ENCODE assay signal across 10 mouse cellular contexts in the genomic region with DNA sequence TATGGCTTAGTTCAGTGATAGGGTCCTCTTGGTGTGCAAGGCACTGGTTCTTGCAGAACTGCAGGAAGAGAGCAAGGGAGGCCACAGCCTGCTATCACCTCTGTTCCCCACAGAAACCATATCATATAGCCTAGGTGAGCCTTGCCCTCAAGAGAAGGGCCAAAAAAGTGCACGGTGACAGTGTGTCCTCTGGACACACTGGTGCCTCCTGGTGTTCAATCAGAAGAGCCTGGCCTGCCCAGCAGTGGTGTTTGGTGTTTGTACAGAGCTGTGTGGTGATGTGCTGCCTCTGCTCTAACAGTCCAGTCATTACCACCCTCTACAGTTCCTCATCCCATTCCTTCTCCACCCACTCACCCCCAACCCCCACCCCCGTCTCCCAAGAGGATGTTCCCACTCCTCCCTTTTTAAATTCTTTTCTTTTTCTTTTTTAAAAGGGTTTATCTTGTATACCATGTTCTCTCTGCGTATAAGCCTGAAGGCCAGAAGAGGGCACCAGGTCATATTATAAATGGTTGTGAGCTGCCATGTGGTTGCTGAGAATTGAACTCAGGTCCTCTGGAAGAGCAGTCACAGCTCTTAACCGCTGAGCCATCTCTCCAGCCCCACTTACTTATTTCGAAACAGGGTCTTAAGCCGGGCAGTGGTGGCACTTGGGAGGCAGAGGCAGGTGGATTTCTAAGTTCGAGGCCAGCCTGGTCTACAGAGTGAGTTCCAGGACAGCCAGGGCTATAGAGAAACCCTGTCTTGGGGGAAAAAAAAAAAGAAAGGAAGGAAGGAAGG. TPM values are rescaled to one million over a fixed set of nuclear protein-coding genes. Genes with fewer than 3 reads are reported as not detected.
DNase-seq lines count a peak whose midpoint lies in the region; ATAC-seq and TF ChIP-seq lines count a peak whose summit lies in the region.
"Had no signal": no experiment of that assay in that cellular context is flagged by ENCODE, and none has a peak within 500 bp of the region (broad histone marks: within the 10 kb centered on the region; RNA-seq: fewer than 3 reads in every experiment).

No protein-coding gene starts in this region.

- peak; percentile 39 for TF ChIP-seq CTCF in heart, adult 2 months (IDR thresholded peaks at IDR 0.05)

- peak; percentile 2 to 14 for DNase-seq in heart, adult 2 months
- no peak for DNase-seq in heart, adult 8-10 months (ENCODE audit: low spot score)
- DNase-seq in ES-CJ7 (ENCODE audit: low read depth, low spot score), result peak; percentile 44
- no peak for DNase-seq in embryo, embryonic 11 days
- no peak for DNase-seq in embryo, embryonic 10.5 days (ENCODE audit: low spot score)

- H3K9me3 ChIP-seq in megakaryocyte, embryonic 14.5 days, result no peaks in the 10 kb centered on the region
- H3K9me3 ChIP-seq in liver, embryonic 12.5 days (replicated peaks), result no peaks in the 10 kb centered on the region
- H3K9me3 ChIP-seq: heart, embryonic 15.5 days had no signal

- no peak overlapping the region for H3K9ac ChIP-seq in heart, adult 2 months (ENCODE audit: low read depth, low read length)
- H3K9ac ChIP-seq in liver, embryonic 12.5 days, result no peak overlapping the region
- H3K9ac ChIP-seq: heart, embryonic 15.5 days had no signal

- no peak overlapping the region for H3K27ac ChIP-seq in heart, adult 2 months
- peak overlapping the region; percentile 27; the same call in 1 of the 2 replicates for H3K27ac ChIP-seq in liver, embryonic 12.5 days
- H3K27ac ChIP-seq: heart, embryonic 15.5 days had no signal

- H3K79me2 ChIP-seq in heart, adult 2 months (replicated peaks; ENCODE audit: control insufficient read depth, insufficient read depth, low read length), result peaks cover 3% of the 10 kb centered on the region

- H3K36me3 ChIP-seq in heart, adult 2 months (ENCODE audit: control insufficient read depth, insufficient read depth, low read length), result peaks cover 14% of the 10 kb centered on the region
- H3K36me3 ChIP-seq in megakaryocyte, embryonic 14.5 days (replicated peaks; ENCODE audit: low read length), result peaks cover 72% of the 10 kb centered on the region
- peaks cover 52% of the 10 kb centered on the region for H3K36me3 ChIP-seq in liver, embryonic 12.5 days
- H3K36me3 ChIP-seq: heart, embryonic 15.5 days had no signal

- no peaks in the 10 kb centered on the region for H3K27me3 ChIP-seq in heart, adult 2 months (ENCODE audit: control insufficient read depth, insufficient read depth, low read length)
- no peaks in the 10 kb centered on the region for H3K27me3 ChIP-seq in megakaryocyte, embryonic 14.5 days (replicated peaks)
- no peaks in the 10 kb centered on the region for H3K27me3 ChIP-seq in liver, embryonic 12.5 days (replicated peaks)
- H3K27me3 ChIP-seq: heart, embryonic 15.5 days had no signal

- 79% methylated on average over 7 of the region's 7 CpGs for WGBS in heart, adult 2 months
- 76% methylated on average over 7 of the region's 7 CpGs for WGBS in liver, embryonic 12.5 days (ENCODE audit: insufficient replicate concordance)

- intact Hi-C loops in heart, adult 2 months (cut with DNase I), result loop anchor here (5.0 kb wide), 1 partner anchor 170 kb away; no protein-coding TSS in a partner anchor

- H3K4me1 ChIP-seq in heart, adult 2 months (ENCODE audit: control insufficient read depth, insufficient read depth, low read length), result peaks cover 22% of the 10 kb centered on the region
- peaks cover 95% of the 10 kb centered on the region for H3K4me1 ChIP-seq in megakaryocyte, embryonic 14.5 days
- peaks cover 83% of the 10 kb centered on the region for H3K4me1 ChIP-seq in liver, embryonic 12.5 days

- TF ChIP-seq EP300 in heart, adult 2 months (IDR thresholded peaks at IDR 0.05; ENCODE audit: insufficient read depth, low read depth, low read length), result no peak

- no peak overlapping the region for H3K4me3 ChIP-seq in heart, adult 2 months
- H3K4me3 ChIP-seq in megakaryocyte, embryonic 14.5 days (replicated peaks), result peak overlapping the region; percentile 56
- H3K4me3 ChIP-seq in liver, embryonic 12.5 days, result no peak overlapping the region
- H3K4me3 ChIP-seq: heart, embryonic 15.5 days; myocyte had no signal

- no peak for ATAC-seq in megakaryocyte, adult 5-6 weeks (ENCODE audit: poor library complexity, severe bottlenecking)
- no peak for ATAC-seq in liver, embryonic 12.5 days

- H3K4me2 ChIP-seq in liver, embryonic 12.5 days, result no peak overlapping the region
- H3K4me2 ChIP-seq: heart, embryonic 15.5 days had no signal

- no peak for TF ChIP-seq POLR2A in heart, adult 2 months (IDR thresholded peaks at IDR 0.05; ENCODE audit: insufficient read depth, low read depth, low read length)

RNA-seq across cellular contexts. Expression of gene Atf5, which starts 5.4 kb away (rescaled TPM):
- 10 to 100 TPM; 60.2 to 63.4 TPM for total RNA-seq in heart, adult 2 months (2021)
- polyA plus RNA-seq in heart, adult 2 months (2012; rRNA removed), result 42.3 and 73.6 TPM in 2 replicates
- total RNA-seq in heart, adult 8-10 months (2022), result 10 to 100 TPM; 55.1 to 71.1 (median 64.7) TPM
- 279 and 321 TPM in 2 replicates for polyA plus RNA-seq in megakaryocyte, embryonic 14.5 days (2012; ENCODE audit: insufficient read depth, low replicate concordance)
- 2.1 and 2.6 TPM in 2 replicates for total RNA-seq in megakaryocyte, adult 5-6 weeks (2015)
- total RNA-seq in megakaryocyte, adult 5-6 weeks (2017), result 1.9 and 5.3 TPM in 2 replicates
- 5.4 and 5.7 TPM in 2 replicates for polyA plus RNA-seq in liver, embryonic 12.5 days (2016; fragmentation: Nextera tagmentation; extraction: Ambion mirVana)

RNA-seq across cellular contexts. Expression of gene Il4i1, which starts 5.7 kb away (rescaled TPM):
- under 1 TPM; 0.61 to 0.70 TPM for total RNA-seq in heart, adult 2 months (2021)
- polyA plus RNA-seq in heart, adult 2 months (2012; rRNA removed), result 1.3 and 1.5 TPM in 2 replicates
- total RNA-seq in heart, adult 8-10 months (2022), result 1 to 10 TPM in 2 of 4 experiments, under 1 TPM in 2; 0.35 to 1.2 (median 0.88) TPM
- polyA plus RNA-seq in megakaryocyte, embryonic 14.5 days (2012; ENCODE audit: insufficient read depth, low replicate concordance), result 3.0 and 3.6 TPM in 2 replicates
- 0.38 and 1.9 TPM in 2 replicates for total RNA-seq in megakaryocyte, adult 5-6 weeks (2015)
- total RNA-seq in megakaryocyte, adult 5-6 weeks (2017), result 1.5 TPM in 1 of 2 replicates, not detected in the other
- polyA plus RNA-seq in liver, embryonic 12.5 days (2016; fragmentation: Nextera tagmentation; extraction: Ambion mirVana), result 0.59 and 0.64 TPM in 2 replicates

RNA-seq across cellular contexts. Expression of gene Nup62, which starts 6.0 kb away (rescaled TPM):
- 10 to 100 TPM; 27.1 to 28.0 TPM for total RNA-seq in heart, adult 2 months (2021)
- polyA plus RNA-seq in heart, adult 2 months (2012; rRNA removed), result 36.0 and 36.6 TPM in 2 replicates
- 10 to 100 TPM; 18.7 to 32.3 (median 24.4) TPM for total RNA-seq in heart, adult 8-10 months (2022)
- 59.4 and 135 TPM in 2 replicates for polyA plus RNA-seq in megakaryocyte, embryonic 14.5 days (2012; ENCODE audit: insufficient read depth, low replicate concordance)
- total RNA-seq in megakaryocyte, adult 5-6 weeks (2015), result 25.3 and 28.5 TPM in 2 replicates
- total RNA-seq in megakaryocyte, adult 5-6 weeks (2017), result 55.7 and 65.8 TPM in 2 replicates
- polyA plus RNA-seq in liver, embryonic 12.5 days (2016; fragmentation: Nextera tagmentation; extraction: Ambion mirVana), result 82.6 and 84.9 TPM in 2 replicates

RNA-seq across cellular contexts. Expression of gene Akt1s1, which starts 26.9 kb away (rescaled TPM):
- total RNA-seq in heart, adult 2 months (2021), result 10 to 100 TPM; 62.6 to 72.8 TPM
- polyA plus RNA-seq in heart, adult 2 months (2012; rRNA removed), result 53.8 and 63.0 TPM in 2 replicates
- 10 to 100 TPM; 64.3 to 76.2 (median 70.5) TPM for total RNA-seq in heart, adult 8-10 months (2022)
- 372 and 2,506 TPM in 2 replicates for polyA plus RNA-seq in megakaryocyte, embryonic 14.5 days (2012; ENCODE audit: insufficient read depth, low replicate concordance)
- 4.7 and 6.5 TPM in 2 replicates for total RNA-seq in megakaryocyte, adult 5-6 weeks (2015)
- total RNA-seq in megakaryocyte, adult 5-6 weeks (2017), result 8.0 and 9.6 TPM in 2 replicates
- polyA plus RNA-seq in liver, embryonic 12.5 days (2016; fragmentation: Nextera tagmentation; extraction: Ambion mirVana), result 42.7 and 45.3 TPM in 2 replicates

RNA-seq across cellular contexts. Expression of gene Tbc1d17, which starts 27.0 kb away (rescaled TPM):
- total RNA-seq in heart, adult 2 months (2021), result 10 to 100 TPM; 29.6 to 46.6 TPM
- 56.0 and 61.9 TPM in 2 replicates for polyA plus RNA-seq in heart, adult 2 months (2012; rRNA removed)
- total RNA-seq in heart, adult 8-10 months (2022), result 10 to 100 TPM; 40.7 to 59.5 (median 51.5) TPM
- polyA plus RNA-seq in megakaryocyte, embryonic 14.5 days (2012; ENCODE audit: insufficient read depth, low replicate concordance), result 44.5 TPM in 2 replicates
- 12.5 and 17.6 TPM in 2 replicates for total RNA-seq in megakaryocyte, adult 5-6 weeks (2015)
- 13.0 and 14.8 TPM in 2 replicates for total RNA-seq in megakaryocyte, adult 5-6 weeks (2017)
- 34.4 and 39.6 TPM in 2 replicates for polyA plus RNA-seq in liver, embryonic 12.5 days (2016; fragmentation: Nextera tagmentation; extraction: Ambion mirVana)

Comparison
In these comparisons a context has a peak if more than half of its experiments do, and no peak if none do; other contexts are left out.
1. DNase-seq: peak in heart, adult 2 months (2 of 2) and ES-CJ7 (single experiment); none in heart, adult 8-10 months (single experiment), embryo, embryonic 11 days (single experiment) and embryo, embryonic 10.5 days (single experiment).
2. RNA of gene Atf5, which starts 5.4 kb away (total RNA-seq): 55.1 to 71.1 TPM in heart, adult 8-10 months and 60.2 to 63.4 TPM in heart, adult 2 months; 1.9 to 5.3 TPM in megakaryocyte, adult 5-6 weeks; every median in the first group is over 4 times any median in the second.